Mouse (Mus musculus): ENCODE data around the gene Ptprd. TPM values are rescaled to one million over a fixed set of nuclear protein-coding genes. Genes with fewer than 3 reads are reported as not detected.

The Ptprd gene
- polyA plus RNA-seq, 1 experiment from 2014 or later, result 96.7 TPM

DNA sequence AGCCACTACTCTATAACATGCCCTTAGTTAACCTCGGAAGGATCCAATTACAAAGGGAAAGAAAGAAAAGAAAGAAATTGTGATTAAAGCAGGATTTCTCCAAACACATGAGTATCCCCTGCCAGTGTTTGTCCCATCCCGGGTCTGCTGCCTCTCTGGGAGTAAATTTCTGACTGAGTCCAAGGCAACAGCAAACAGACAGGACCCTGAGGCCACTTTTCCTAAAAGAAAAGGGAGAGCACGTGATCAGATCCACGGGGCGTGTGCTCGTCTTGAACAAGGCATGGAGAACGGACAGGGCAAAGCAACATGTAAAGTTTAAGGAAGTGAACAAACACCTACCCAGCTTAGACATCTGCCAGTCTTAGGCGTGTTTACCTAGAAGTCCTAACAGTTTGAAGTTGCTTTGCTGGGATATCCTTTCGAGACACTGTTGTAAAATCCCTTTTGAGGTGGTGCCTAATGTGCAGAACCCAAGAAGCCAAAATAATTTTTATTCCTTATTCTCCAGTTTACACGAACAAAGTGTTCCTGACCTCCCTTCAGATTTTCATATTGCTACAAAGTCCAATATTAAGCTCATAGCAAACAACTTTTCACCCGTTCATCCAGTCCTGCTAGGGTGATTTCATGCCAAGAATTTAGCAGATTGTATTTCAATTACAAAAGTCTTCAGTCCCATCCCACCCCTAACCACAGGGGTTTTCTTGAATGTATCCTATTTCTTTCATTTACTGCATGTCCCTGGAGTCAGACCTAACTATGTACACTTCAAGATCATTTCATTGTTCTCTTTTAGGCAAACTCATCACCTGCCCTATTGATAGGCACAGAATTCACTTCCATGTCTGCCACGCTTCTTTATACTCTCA lies 1921.9 kb downstream of the Ptprd start:
- Histone ChIP-seq H3K4me1 (replicated peaks) (peaks cover 19% of the 10 kb centered on the region), H3K36me3 (no peaks in the 10 kb centered on the region), H3K9ac (no peak overlapping the region), H3K9me3 (no peaks in the 10 kb centered on the region), H3K4me3 (no peak overlapping the region), H3K27ac (no peak overlapping the region), H3K4me2 (no peak overlapping the region), H3K27me3 (no peaks in the 10 kb centered on the region)
- ATAC-seq (ENCODE audit: low FRiP score), result peak; percentile 46; the same call in 1 of the 2 replicates
- 42% methylated on average over 12 of the region's 12 CpGs for WGBS

DNA sequence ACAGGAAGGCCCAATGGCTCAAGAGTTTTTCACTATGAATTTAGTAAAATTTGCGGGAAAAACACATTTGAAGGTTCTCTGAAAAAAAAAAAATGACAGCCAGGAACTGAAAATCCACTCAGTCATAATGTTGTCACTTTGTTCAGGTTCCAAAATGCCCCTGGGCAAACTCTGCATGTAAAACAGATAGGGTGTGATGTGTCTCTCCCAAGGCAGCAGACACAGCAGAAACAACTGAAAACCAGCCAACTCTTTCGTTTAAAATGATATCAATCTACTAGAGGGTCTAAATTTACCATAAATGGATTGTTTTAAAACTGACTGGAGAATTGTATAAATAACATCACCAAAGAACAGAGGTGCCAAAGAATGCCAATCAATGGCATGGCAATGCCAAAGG lies 1925.7 kb downstream of the Ptprd start:
- no peak overlapping the region for H3K4me2 ChIP-seq
- H3K9me3 ChIP-seq, result no peaks in the 10 kb centered on the region
- peaks cover 19% of the 10 kb centered on the region for H3K4me1 ChIP-seq (replicated peaks)
- peak overlapping the region; percentile 66; the same call in 1 of the 2 replicates for H3K27ac ChIP-seq
- 35% methylated on average over 2 of the region's 2 CpGs for WGBS
- no peaks in the 10 kb centered on the region for H3K27me3 ChIP-seq
- H3K9ac ChIP-seq, result no peak overlapping the region
- no peak overlapping the region for H3K4me3 ChIP-seq
- no peaks in the 10 kb centered on the region for H3K36me3 ChIP-seq
- no peak for ATAC-seq (ENCODE audit: low FRiP score)

GRCm38 (mm10) chr4:76282886-76283285 lies 1928.9 kb downstream of the Ptprd start:
- H3K4me2 ChIP-seq, result no peak overlapping the region
- ATAC-seq (ENCODE audit: low FRiP score), result no peak
- no peaks in the 10 kb centered on the region for H3K9me3 ChIP-seq
- H3K9ac ChIP-seq, result no peak overlapping the region
- no peak overlapping the region for H3K4me3 ChIP-seq
- H3K36me3 ChIP-seq, result no peaks in the 10 kb centered on the region
- 25% methylated on average over 4 of the region's 4 CpGs for WGBS
- no peak overlapping the region for H3K27ac ChIP-seq
- H3K4me1 ChIP-seq (replicated peaks), result peaks cover 10% of the 10 kb centered on the region
- no peaks in the 10 kb centered on the region for H3K27me3 ChIP-seq

- Histone ChIP-seq H3K4me1 (replicated peaks) (peaks cover 26% of the 10 kb centered on the region), H3K9me3 (no peaks in the 10 kb centered on the region), H3K9ac (no peak overlapping the region), H3K27me3 (no peaks in the 10 kb centered on the region), H3K4me2 (no peak overlapping the region), H3K27ac (no peak overlapping the region), H3K36me3 (no peaks in the 10 kb centered on the region), H3K4me3 (no peak overlapping the region)
- ATAC-seq (ENCODE audit: low FRiP score), result no peak
- 88% methylated on average over 4 of the region's 4 CpGs for WGBS
Observed at GRCm38 (mm10) chr4:76262727-76263126, 1949.0 kb downstream of the Ptprd start.

DNA sequence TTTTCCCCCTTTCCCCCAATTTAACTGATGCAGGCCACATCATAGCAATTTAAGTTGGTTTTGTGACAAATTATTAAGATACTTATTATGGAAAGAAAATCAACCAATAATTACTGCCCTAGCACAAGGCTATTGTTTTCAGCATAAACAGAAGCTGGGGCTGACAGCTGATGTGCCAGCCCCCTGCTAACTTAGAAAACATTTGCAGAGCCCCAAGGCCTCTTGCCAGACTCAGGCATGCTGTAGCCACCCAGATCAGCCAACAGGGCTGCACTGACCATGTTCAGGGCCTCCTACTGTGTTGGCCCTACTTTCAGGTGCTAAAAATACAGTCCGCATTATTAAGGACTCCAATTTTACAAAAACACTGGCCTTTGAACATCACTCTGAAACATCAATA lies 1951.1 kb downstream of the Ptprd start:
- ATAC-seq (ENCODE audit: low FRiP score), result no peak
- no peaks in the 10 kb centered on the region for H3K9me3 ChIP-seq
- peaks cover 26% of the 10 kb centered on the region for H3K4me1 ChIP-seq (replicated peaks)
- H3K4me2 ChIP-seq, result no peak overlapping the region
- 83% methylated on average over 1 of the region's 1 CpGs for WGBS
- no peaks in the 10 kb centered on the region for H3K36me3 ChIP-seq
- peak overlapping the region; percentile 56; the same call in 1 of the 2 replicates for H3K27ac ChIP-seq
- H3K9ac ChIP-seq, result no peak overlapping the region
- no peaks in the 10 kb centered on the region for H3K27me3 ChIP-seq
- no peak overlapping the region for H3K4me3 ChIP-seq

DNA sequence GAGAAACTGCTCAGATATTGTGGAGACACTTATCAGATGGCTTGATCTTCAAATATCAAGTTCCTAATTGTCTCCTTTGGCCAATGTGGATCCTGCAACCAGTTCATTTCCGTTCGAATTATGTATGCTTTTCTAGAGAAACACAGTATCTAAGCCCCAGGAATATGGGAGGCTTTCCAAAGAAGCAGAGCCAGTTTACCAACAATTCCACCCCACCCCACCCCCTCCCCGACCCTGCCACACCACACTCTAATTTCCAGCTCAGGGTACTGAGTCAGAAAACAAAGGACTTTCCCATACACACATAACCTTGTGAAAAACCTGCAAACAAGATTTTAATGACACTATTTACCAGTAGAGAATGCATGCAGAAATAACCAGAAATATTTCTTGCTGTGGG lies 1951.5 kb downstream of the Ptprd start:
- Histone ChIP-seq H3K27me3 (no peaks in the 10 kb centered on the region), H3K36me3 (no peaks in the 10 kb centered on the region), H3K9me3 (no peaks in the 10 kb centered on the region), H3K4me1 (replicated peaks) (peaks cover 26% of the 10 kb centered on the region), H3K27ac (peak overlapping the region; percentile 56; the same call in 1 of the 2 replicates), H3K9ac (no peak overlapping the region), H3K4me2 (no peak overlapping the region), H3K4me3 (no peak overlapping the region)
- ATAC-seq (ENCODE audit: low FRiP score), result peak; percentile 50; the same call in 1 of the 2 replicates
- WGBS, result 67% methylated on average over 3 of the region's 3 CpGs

- peak; percentile 56; the same call in 1 of the 2 replicates for ATAC-seq (ENCODE audit: low FRiP score)
- peak overlapping the region; percentile 55 for H3K27ac ChIP-seq
Observed at GRCm38 (mm10) chr4:76259636-76260035, 1952.1 kb downstream of the Ptprd start.

DNA sequence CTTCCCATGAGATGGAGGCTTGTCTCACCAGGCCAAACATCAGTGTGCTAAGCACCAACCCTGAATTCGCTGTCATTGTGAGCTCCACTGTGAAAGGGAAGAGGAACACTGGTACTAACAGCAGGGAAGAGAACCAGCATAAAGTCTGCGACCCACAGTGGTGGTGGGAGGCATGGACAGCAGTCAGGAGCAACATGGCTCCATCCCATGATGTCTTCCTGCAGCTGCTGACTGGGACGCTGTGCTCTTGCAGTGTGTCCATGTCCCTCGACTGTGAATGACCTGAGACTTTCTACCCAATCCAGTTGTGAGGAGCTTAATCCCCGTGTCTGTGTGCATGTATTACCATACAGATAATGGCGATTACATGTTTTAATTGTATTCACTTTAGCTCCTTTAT lies 1967.4 kb downstream of the Ptprd start:
- Histone ChIP-seq H3K27ac (0 out of 2 replicates have a peak overlapping the region, but pooled peaks have one; percentile 18), H3K36me3 (0 out of 2 replicates have a peak, but pooled peaks cover 2% of the 10 kb centered on the region), H3K9me3 (no peaks in the 10 kb centered on the region), H3K4me3 (no peak overlapping the region), H3K4me2 (no peak overlapping the region), H3K4me1 (replicated peaks) (peaks cover 21% of the 10 kb centered on the region), H3K27me3 (no peaks in the 10 kb centered on the region), H3K9ac (no peak overlapping the region)
- ATAC-seq (ENCODE audit: low FRiP score), result no peak
- 57% methylated on average over 6 of the region's 6 CpGs for WGBS

More at GRCm38 (mm10) chr4:76259636-76260035, 1952.1 kb downstream of the Ptprd start:
- WGBS, result 43% methylated on average over 2 of the region's 2 CpGs
- Histone ChIP-seq H3K4me1 (replicated peaks) (peaks cover 26% of the 10 kb centered on the region), H3K9ac (no peak overlapping the region), H3K4me3 (no peak overlapping the region), H3K4me2 (no peak overlapping the region), H3K27me3 (no peaks in the 10 kb centered on the region), H3K36me3 (no peaks in the 10 kb centered on the region), H3K9me3 (no peaks in the 10 kb centered on the region)

- Histone ChIP-seq H3K4me2 (no peak overlapping the region), H3K9me3 (no peaks in the 10 kb centered on the region), H3K27me3 (no peaks in the 10 kb centered on the region), H3K4me3 (no peak overlapping the region), H3K9ac (no peak overlapping the region), H3K27ac (no peak overlapping the region), H3K4me1 (replicated peaks) (peaks cover 40% of the 10 kb centered on the region), H3K36me3 (0 out of 2 replicates have a peak, but pooled peaks cover 2% of the 10 kb centered on the region)
- no peak for ATAC-seq (ENCODE audit: low FRiP score)
Observed at GRCm38 (mm10) chr4:76241542-76241941, 1970.2 kb downstream of the Ptprd start.

DNA sequence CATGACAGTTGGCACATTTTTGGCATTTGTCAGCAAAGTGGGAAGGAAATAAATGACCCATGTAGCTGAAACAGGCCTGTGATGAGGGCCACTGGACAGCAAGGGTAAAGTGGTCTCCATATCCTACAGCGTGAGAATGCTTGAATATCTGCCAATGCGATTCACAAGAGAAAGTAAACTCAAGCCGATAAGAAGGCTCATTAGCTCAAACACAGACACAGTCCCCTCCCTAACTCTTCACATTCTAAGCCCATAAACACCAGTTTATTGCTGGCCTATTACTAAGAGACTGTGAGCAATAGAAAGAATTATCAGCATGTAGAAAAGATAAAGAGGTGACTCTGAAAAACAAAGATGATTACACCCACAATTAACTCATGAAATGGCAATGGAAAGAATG lies 1970.6 kb downstream of the Ptprd start:
- H3K27ac ChIP-seq, result peak overlapping the region; percentile 42; the same call in 1 of the 2 replicates
- no peak overlapping the region for H3K4me3 ChIP-seq
- ATAC-seq (ENCODE audit: low FRiP score), result no peak

GRCm38 (mm10) chr4:76239063-76239462 lies 1972.7 kb downstream of the Ptprd start:
- peak overlapping the region; percentile 77 for H3K27ac ChIP-seq
- peak overlapping the region; percentile 33 for H3K4me2 ChIP-seq
- no peaks in the 10 kb centered on the region for H3K27me3 ChIP-seq
- ATAC-seq (ENCODE audit: low FRiP score), result peak; percentile 63
- H3K9me3 ChIP-seq, result no peaks in the 10 kb centered on the region
- H3K4me3 ChIP-seq, result no peak overlapping the region
- 19% methylated on average over 5 of the region's 5 CpGs for WGBS
- peak overlapping the region; percentile 10 for H3K9ac ChIP-seq
- H3K4me1 ChIP-seq (replicated peaks), result peaks cover 36% of the 10 kb centered on the region
- H3K36me3 ChIP-seq, result 0 out of 2 replicates have a peak, but pooled peaks cover 2% of the 10 kb centered on the region

More for the DNA sequence above, 1970.6 kb downstream of the Ptprd start:
- 0 out of 2 replicates have a peak, but pooled peaks cover 2% of the 10 kb centered on the region for H3K36me3 ChIP-seq
- WGBS, result 48% methylated on average over 3 of the region's 3 CpGs
- no peak overlapping the region for H3K9ac ChIP-seq
- H3K27me3 ChIP-seq, result no peaks in the 10 kb centered on the region
- H3K4me2 ChIP-seq, result no peak overlapping the region
- H3K4me1 ChIP-seq (replicated peaks), result peaks cover 40% of the 10 kb centered on the region
- no peaks in the 10 kb centered on the region for H3K9me3 ChIP-seq

- Histone ChIP-seq H3K4me1 (replicated peaks) (peaks cover 36% of the 10 kb centered on the region), H3K36me3 (0 out of 2 replicates have a peak, but pooled peaks cover 1% of the 10 kb centered on the region), H3K4me2 (peak overlapping the region; percentile 33), H3K27ac (peak overlapping the region; percentile 77), H3K27me3 (no peaks in the 10 kb centered on the region), H3K4me3 (no peak overlapping the region), H3K9me3 (no peaks in the 10 kb centered on the region), H3K9ac (peak overlapping the region; percentile 10; the same call in 1 of the 2 replicates)
- 38% methylated on average over 5 of the region's 5 CpGs for WGBS
- ATAC-seq (ENCODE audit: low FRiP score), result no peak
Observed at GRCm38 (mm10) chr4:76238577-76238976, 1973.2 kb downstream of the Ptprd start.

All from hindbrain, embryonic 13.5 days (tissue).